Mouse (Mus musculus) activated CD4-positive, CD25-positive, alpha-beta regulatory T cell, adult 4 months (primary cell): ENCODE results near the gene Zscan26. TPM values are rescaled to one million over a fixed set of nuclear protein-coding genes. Genes with fewer than 3 reads are reported as not detected.
A peak's percentile ranks its signal among the peaks of the same experiment; 100 is the strongest.
"Not testable (repeated sequence)": the region's sequence is repeated elsewhere in the genome, so short reads cannot be mapped to it uniquely, and the experiment has no call there.

Experiments
- ATAC-seq: one replicate; pipeline ENCODE4 v1.8.0; 2017
- polyA plus RNA-seq, 2 experiments: library from polyadenylated mRNA; unstranded; fragments of 100-300 nt; shearing (Covaris generic); gene quantifications; one replicate each; pipeline ENCODE4 v1.2.1; 2017

Zscan26 gene
- polyA plus RNA-seq: 10 to 100 TPM; 52.6 to 54.9 TPM

DNA sequence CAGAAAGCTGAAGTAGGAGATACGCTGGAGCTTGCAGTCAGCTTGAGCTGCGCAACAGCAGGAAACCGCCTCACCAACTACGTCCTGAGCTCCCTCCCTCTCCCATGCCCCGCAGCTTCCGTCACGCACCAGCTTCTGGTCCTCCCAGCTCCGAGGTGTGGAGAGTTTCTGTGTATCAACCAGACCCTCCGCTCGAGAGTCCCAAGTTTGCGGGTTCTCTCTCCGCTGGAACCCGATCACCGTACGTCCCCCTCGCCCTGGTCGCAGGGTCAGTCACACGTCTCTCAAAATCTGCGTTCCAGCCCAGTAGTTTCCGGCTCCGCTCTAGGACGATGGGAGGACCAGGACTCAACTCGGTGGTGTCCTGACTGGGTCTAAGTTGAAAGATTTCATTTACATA is at the start of gene Zscan26:
Gene Zscan26 (minus strand): TSS at position 282 of the 400 bp plus-strand sequence.
- peak; percentile 96 for ATAC-seq

GRCm38 (mm10) chr13:21502296-21502695 is 48.8 kb upstream of the Zscan26 start:
- ATAC-seq: no peak

DNA sequence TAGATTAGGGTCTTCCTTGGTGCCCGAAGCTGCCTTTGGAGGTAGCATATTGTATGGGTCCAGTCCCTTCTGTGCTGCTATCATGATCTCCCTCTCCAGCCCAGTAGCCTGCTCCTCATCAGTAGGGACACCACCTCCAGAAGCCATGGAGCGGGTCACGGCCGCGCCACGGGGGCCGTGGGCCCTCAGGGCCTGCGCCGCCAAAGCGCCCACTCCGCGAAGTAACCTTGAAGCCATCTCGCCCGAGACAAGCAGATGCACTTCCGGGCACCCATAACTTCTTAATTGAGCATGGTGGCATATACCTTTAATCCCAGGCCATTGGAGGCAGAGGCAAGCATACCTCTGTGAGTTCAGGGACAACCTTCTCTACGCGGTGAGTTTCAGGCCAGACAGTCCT is 47.7 kb upstream of the Zscan26 start, which contains the start of gene Gm11273:
Gene Gm11273 (minus strand): TSS at position 237 of the 400 bp plus-strand sequence.
- not testable (repeated sequence) for ATAC-seq

GRCm38 (mm10) chr13:21495080-21495479 is 41.5 kb upstream of the Zscan26 start, which contains the start of gene AK157302:
TSS of gene AK157302 (plus strand) at chr13:21495223.
- ATAC-seq: no peak

- ATAC-seq: no peak
Measured at GRCm38 (mm10) chr13:21492847-21493246, 39.3 kb upstream of the Zscan26 start.

- ATAC-seq: no peak
Measured at GRCm38 (mm10) chr13:21486881-21487280, 33.4 kb upstream of the Zscan26 start.

- not testable (repeated sequence) for ATAC-seq
Measured at GRCm38 (mm10) chr13:21478759-21479670, 25.5 kb upstream of the Zscan26 start, which contains the start of the genes Zkscan4 and Gm10065. TSS of gene Zkscan4 (plus strand) at chr13:21478907. TSS of gene Gm10065 (minus strand) at chr13:21479441.

GRCm38 (mm10) chr13:21472427-21472826 is 18.9 kb upstream of the Zscan26 start:
- no peak for ATAC-seq

DNA sequence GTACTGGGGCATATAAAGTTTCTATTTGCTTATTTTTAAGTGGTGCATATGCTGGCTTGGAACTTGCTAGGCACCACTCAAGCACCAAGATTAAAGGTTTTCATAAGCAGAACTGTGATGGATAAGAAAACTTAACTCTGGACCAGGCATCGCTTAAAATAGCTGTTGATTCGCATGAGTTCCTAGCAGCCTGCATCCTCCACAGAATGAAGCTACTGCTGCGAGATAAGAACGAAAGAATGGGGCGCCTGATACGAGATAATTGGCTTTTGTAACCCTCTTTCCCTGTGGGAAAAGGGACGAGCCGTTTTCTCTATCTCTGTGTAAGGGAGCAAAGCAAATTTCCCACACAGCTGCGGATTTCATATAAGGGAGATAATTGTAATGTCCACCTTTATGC is 15.6 kb upstream of the Zscan26 start:
- no peak for ATAC-seq

- peak; percentile 82 for ATAC-seq
Measured at GRCm38 (mm10) chr13:21468061-21469019, 14.8 kb upstream of the Zscan26 start, which contains the start of gene Nkapl. TSS of gene Nkapl (minus strand) at chr13:21468509.

DNA sequence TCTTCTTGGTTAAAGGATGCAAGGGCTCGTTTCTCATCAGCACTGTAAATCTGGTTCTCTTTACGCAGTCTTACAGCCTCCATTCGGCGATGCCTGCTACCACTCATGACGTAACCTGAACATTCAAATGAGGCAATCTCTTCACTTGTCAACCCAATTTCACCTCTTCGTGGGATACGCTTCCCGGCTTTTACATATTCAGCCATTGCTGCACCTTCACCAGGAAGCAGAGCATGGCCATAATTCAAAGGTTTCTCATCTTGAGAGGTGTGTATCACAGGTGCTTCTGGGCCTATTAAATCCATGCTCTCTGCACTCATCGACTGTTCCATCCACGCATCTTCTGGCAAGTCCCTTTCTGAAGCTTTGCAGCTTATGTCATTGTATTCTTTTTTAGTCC is 13.8 kb upstream of the Zscan26 start:
- no peak for ATAC-seq

- ATAC-seq: not testable (repeated sequence)
Measured at GRCm38 (mm10) chr13:21462516-21462915, 9.0 kb upstream of the Zscan26 start.

DNA sequence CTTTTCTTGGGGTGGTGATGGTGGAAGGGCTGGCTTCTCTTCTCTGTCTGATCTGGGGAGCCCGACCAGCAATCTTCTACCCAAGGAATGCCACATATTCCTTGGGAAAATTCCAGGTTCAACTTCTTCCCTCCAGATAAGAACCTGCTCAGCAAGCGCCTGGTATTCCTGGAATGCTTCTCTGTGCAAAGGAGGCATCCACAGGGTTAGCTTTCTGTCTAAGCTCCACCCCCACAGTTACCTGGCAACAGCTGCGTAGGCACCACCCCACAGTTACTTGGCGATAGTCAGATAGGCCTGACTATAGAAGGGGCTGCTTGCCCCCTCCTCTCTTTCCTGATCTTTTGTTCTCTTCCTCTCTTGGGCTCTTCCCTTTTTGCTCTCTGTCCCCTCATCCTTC is 2.8 kb upstream of the Zscan26 start:
- no peak for ATAC-seq

DNA sequence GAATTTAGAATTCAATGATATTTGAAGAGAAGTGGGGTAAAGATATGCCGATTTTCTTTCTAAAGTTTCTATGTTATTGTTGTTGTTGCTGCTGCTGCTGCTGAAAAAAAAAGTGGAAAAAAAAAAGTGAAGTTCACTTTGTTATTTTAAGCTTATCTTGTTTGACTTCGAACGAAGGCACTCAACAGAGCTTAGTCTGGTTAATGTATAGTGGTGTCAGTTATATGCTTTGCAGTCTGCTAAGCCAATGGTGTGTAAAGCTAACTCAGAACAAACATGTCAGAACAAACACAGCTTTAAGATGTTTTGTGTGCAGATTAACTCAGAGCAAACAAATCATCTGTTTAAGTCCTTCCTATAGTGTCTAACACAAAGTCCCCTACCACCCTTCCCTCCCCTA is 603 bp upstream of the Zscan26 start:
- ATAC-seq: no peak

DNA sequence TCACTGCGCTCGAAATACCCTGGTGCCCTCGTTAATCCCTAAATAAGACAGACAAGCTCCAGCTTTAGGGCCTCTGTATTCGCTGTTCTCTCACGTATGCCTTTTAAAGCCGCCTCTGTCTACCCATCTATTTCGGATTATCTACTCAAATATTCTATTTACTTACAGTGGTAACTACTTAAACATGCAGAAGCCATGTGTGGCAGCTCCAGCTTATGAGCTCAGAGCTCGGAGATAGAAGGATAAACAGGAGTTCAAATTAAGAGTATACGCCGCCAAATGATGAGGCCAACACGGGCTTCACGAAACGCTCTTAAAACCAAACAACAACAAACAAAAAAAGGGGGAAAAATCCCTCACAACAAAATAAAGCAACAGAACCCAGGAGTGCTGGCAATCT is 488 bp downstream of the Zscan26 start:
- ATAC-seq: peak; percentile 8

- ATAC-seq: no peak
Measured at GRCm38 (mm10) chr13:21447856-21448614, 5.5 kb downstream of the Zscan26 start.

GRCm38 (mm10) chr13:21446796-21447195 is 6.7 kb downstream of the Zscan26 start:
- ATAC-seq: no peak

- ATAC-seq: peak; percentile 16
Measured at GRCm38 (mm10) chr13:21441207-21441572, 12.3 kb downstream of the Zscan26 start.

- peak; percentile 86 for ATAC-seq
Measured at GRCm38 (mm10) chr13:21440503-21441206, 12.9 kb downstream of the Zscan26 start, which contains the start of gene Pgbd1. TSS of gene Pgbd1 (minus strand) at chr13:21441058.

- ATAC-seq: no peak
Measured at GRCm38 (mm10) chr13:21435476-21435875, 18.1 kb downstream of the Zscan26 start.

GRCm38 (mm10) chr13:21427631-21428030 is 25.9 kb downstream of the Zscan26 start:
- no peak for ATAC-seq
